Mouse (Mus musculus) CH12.LX (cell line): Measurements from ENCODE around the gene Ccdc137.

Experiments used
- CTCF ChIP-seq, 2 experiments: IDR thresholded peaks in 1 of 2; conservative IDR thresholded peaks in 1 of 2; 2 replicates each; pipeline ENCODE4 v1.5.1; 2011 to 2012; ENCODE audit warnings: low read depth in 2 of 2, low read length in 2 of 2, improper control_type of control experiment in 1 of 2, inconsistent platforms in 1 of 2, mild to moderate bottlenecking in 1 of 2, moderate library complexity in 1 of 2
- EP300 ChIP-seq: IDR thresholded peaks from 2 replicates; pipeline ENCODE4 v1.6.1; 2011; ENCODE audit warnings: low read length, improper control_type of control experiment
- MAX ChIP-seq: IDR thresholded peaks from 2 replicates; pipeline ENCODE4 v1.6.1; 2011; ENCODE audit warnings: low read length, improper control_type of control experiment
- POLR2A ChIP-seq: IDR thresholded peaks from 2 replicates; pipeline ENCODE4 v1.6.1; 2011; ENCODE audit warnings: low read depth, mild to moderate bottlenecking, improper control_type of control experiment, low read length
- POLR2AphosphoS2 ChIP-seq: IDR thresholded peaks from 2 replicates; pipeline ENCODE4 v1.6.1; 2011; ENCODE audit warnings: low read depth, low read length, improper control_type of control experiment
- SIN3A ChIP-seq: IDR thresholded peaks from 2 replicates; pipeline ENCODE4 v1.6.1; 2012; ENCODE audit warnings: low read length, improper control_type of control experiment, inconsistent platforms
- USF1 ChIP-seq: IDR thresholded peaks from 2 replicates; pipeline ENCODE4 v1.6.1; 2014; ENCODE audit warnings: low read depth, mild to moderate bottlenecking, inconsistent platforms, low read length, improper control_type of control experiment
- ZKSCAN1 ChIP-seq: IDR thresholded peaks from 2 replicates; pipeline ENCODE4 v1.6.1; 2012; ENCODE audit warnings: low read depth, inconsistent platforms, low read length, improper control_type of control experiment, borderline replicate concordance

DNA sequence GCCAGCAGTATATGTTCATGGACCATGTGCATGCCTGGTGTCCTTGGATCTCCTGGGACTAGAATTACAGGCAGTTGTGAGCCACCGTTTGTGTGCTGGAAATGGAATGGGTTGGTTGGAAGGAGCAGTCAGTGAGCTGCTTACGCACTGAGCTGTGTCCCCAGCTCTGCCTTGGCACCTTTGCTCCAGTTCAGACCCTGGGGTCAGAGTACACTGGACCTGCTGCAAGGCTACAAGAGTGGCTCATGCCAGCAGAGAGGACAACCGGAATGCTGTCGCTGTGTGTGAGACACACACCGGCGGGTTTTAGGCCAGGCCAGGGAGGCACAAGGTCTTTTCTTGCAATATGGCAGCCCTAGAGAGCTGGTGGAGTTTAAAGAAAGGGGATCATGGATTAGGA, 14.1 kb downstream of the Ccdc137 start:
- TF ChIP-seq USF1 = no peak
- TF ChIP-seq CTCF (conservative IDR thresholded peaks at IDR 0.05 in 1 of 2, IDR thresholded peaks at IDR 0.05 in 1 of 2; ENCODE audit: low read depth in 2 of 2, low read length in 2 of 2) = no peak
- TF ChIP-seq POLR2A = no peak
- no peak for TF ChIP-seq MAX
- no peak for TF ChIP-seq EP300
- no peak for TF ChIP-seq ZKSCAN1
- TF ChIP-seq SIN3A = no peak
- no peak for TF ChIP-seq POLR2AphosphoS2
